Mouse (Mus musculus) liver, embryonic 14.5 days (tissue): ENCODE results near the gene Jhy. TPM values are rescaled to one million over a fixed set of nuclear protein-coding genes. Genes with fewer than 3 reads are reported as not detected.

Source experiments
- ATAC-seq: fragments of 200-750 bp; cut with Nextera tagmentation; 2 replicates; pipeline ENCODE4 v1.8.0; 2017; ENCODE audit warnings: moderate number of reproducible peaks, mild to moderate bottlenecking, moderate library complexity; ENCODE audit not compliant: insufficient read depth
- DNase-seq, 3 experiments: peaks; one replicate each; pipeline ENCODE4 v3.0.0-alpha.2; 2012 to 2013; ENCODE audit warnings: low read depth in 3 of 3, low spot score in 3 of 3
- H3K27ac ChIP-seq: fragments of 300-500 bp; sonication (generic); 2 replicates; pipeline ENCODE4 v1.5.1; 2014; ENCODE audit warnings: moderate library complexity, mild to moderate bottlenecking, control low read depth, inconsistent platforms
- H3K27me3 ChIP-seq: fragments of 300-500 bp; sonication (generic); 2 replicates; pipeline ENCODE4 v1.6.1; 2014; ENCODE audit warnings: mild to moderate bottlenecking, low read length, moderate library complexity; ENCODE audit not compliant: control insufficient read depth, insufficient read depth
- H3K36me3 ChIP-seq: fragments of 300-500 bp; sonication (generic); replicated peaks from 2 replicates; pipeline ENCODE4 v1.6.1; 2014; ENCODE audit warnings: low read depth; ENCODE audit not compliant: control insufficient read depth, insufficient read depth
- H3K4me1 ChIP-seq, 2 experiments: fragments of 200-500 bp in 1 of 2; fragments of 300-500 bp in 1 of 2; sonication (generic) in 1 of 2; replicated peaks; 2 replicates each; pipeline ENCODE4 v1.6.1; 2012 to 2014; ENCODE audit warnings: antibody characterized with exemption in 1 of 2, inconsistent platforms in 1 of 2, low read length in 1 of 2; ENCODE audit not compliant: control insufficient read depth in 2 of 2, insufficient read depth in 2 of 2
- H3K4me2 ChIP-seq: fragments of 300-500 bp; sonication (generic); 2 replicates; pipeline ENCODE4 v1.6.1; 2014; ENCODE audit warnings: low read depth, mild to moderate bottlenecking, control low read depth, moderate library complexity
- H3K4me3 ChIP-seq, 2 experiments: fragments of 200-500 bp in 1 of 2; fragments of 300-500 bp in 1 of 2; sonication (generic) in 1 of 2; 2 replicates each; pipeline ENCODE4 v1.5.1; 2012 to 2014; ENCODE audit warnings: low read depth in 2 of 2, low read length in 2 of 2, mild to moderate bottlenecking in 2 of 2, control low read depth in 1 of 2, inconsistent platforms in 1 of 2, moderate library complexity in 1 of 2; ENCODE audit not compliant: insufficient read depth in 1 of 2
- H3K9ac ChIP-seq: fragments of 300-500 bp; sonication (generic); replicated peaks from 2 replicates; pipeline ENCODE4 v1.6.1; 2014; ENCODE audit warnings: mild to moderate bottlenecking, control low read depth, moderate library complexity
- H3K9me3 ChIP-seq: fragments of 300-500 bp; sonication (generic); 2 replicates; pipeline ENCODE4 v1.6.1; 2016; ENCODE audit warnings: low read length, mixed read lengths; ENCODE audit not compliant: control insufficient read depth
- CTCF ChIP-seq: IDR thresholded peaks from 2 replicates; pipeline ENCODE4 v1.5.1; 2016; ENCODE audit warnings: antibody characterized with exemption, low read depth, control low read depth
- EP300 ChIP-seq: IDR thresholded peaks from 2 replicates; pipeline ENCODE4 v1.6.1; 2016; ENCODE audit warnings: antibody characterized with exemption, low read depth
- WGBS: fragments of 180-500 bp; shearing (Covaris S2); extraction: QIAGEN DNeasy Blood & Tissue Kit; methylation state at CpG from one replicate; pipeline ENCODE4 v1.1.7; 2014; ENCODE audit not compliant: insufficient replicate concordance; 5-methylcytosine and 5-hydroxymethylcytosine counted together
- polyA plus RNA-seq, 2 experiments: library from polyadenylated mRNA; depleted of rRNA in 1 of 2; stranded (reverse) in 1 of 2; unstranded in 1 of 2; fragments of >200 nt; fragmentation: Nextera tagmentation in 1 of 2; extraction: Ambion mirVana in 1 of 2; gene quantifications; 2 replicates each; pipeline versions ENCODE4 v1.2.1 to v1.2.3; 2012 to 2014

The Jhy gene
- polyA plus RNA-seq, 2 experiments = 0.04 to 0.08 TPM

- H3K9ac ChIP-seq = no peak overlapping the region
- TF ChIP-seq EP300 (no peak), CTCF (no peak)
- DNase-seq (no peak), ATAC-seq (no peak)
- WGBS = 53% methylated on average over 7 of the region's 7 CpGs
- no peaks in the 10 kb centered on the region for H3K36me3 ChIP-seq
- no peaks in the 10 kb centered on the region for H3K9me3 ChIP-seq
- H3K27ac ChIP-seq = no peak overlapping the region
- no peaks in the 10 kb centered on the region for H3K27me3 ChIP-seq
- no peak overlapping the region for H3K4me3 ChIP-seq
- H3K4me2 ChIP-seq = no peak overlapping the region
- no peaks in the 10 kb centered on the region for H3K4me1 ChIP-seq
Measured at GRCm38 (mm10) chr9:40997116-40997779, 33.3 kb upstream of the Jhy start.

- Histone ChIP-seq H3K4me3 (no peak overlapping the region), H3K27me3 (no peaks in the 10 kb centered on the region), H3K4me2 (no peak overlapping the region), H3K9ac (no peak overlapping the region), H3K36me3 (no peaks in the 10 kb centered on the region), H3K4me1 (no peaks in the 10 kb centered on the region), H3K27ac (no peak overlapping the region), H3K9me3 (no peaks in the 10 kb centered on the region)
- TF ChIP-seq EP300 (no peak), CTCF (no peak)
- ATAC-seq (no peak), DNase-seq (no peak)
- 51% methylated on average over 5 of the region's 5 CpGs for WGBS
Measured at GRCm38 (mm10) chr9:40994075-40994474, 30.2 kb upstream of the Jhy start.

- H3K4me1 ChIP-seq = no peaks in the 10 kb centered on the region
- H3K27me3 ChIP-seq = no peaks in the 10 kb centered on the region
- no peak overlapping the region for H3K4me2 ChIP-seq
- no peak overlapping the region for H3K27ac ChIP-seq
- no peak for TF ChIP-seq EP300
- TF ChIP-seq CTCF = no peak
- ATAC-seq (no peak), DNase-seq (no peak)
- no peak overlapping the region for H3K4me3 ChIP-seq
- 77% methylated on average over 6 of the region's 6 CpGs for WGBS
- no peaks in the 10 kb centered on the region for H3K9me3 ChIP-seq
- H3K36me3 ChIP-seq = no peaks in the 10 kb centered on the region
- no peak overlapping the region for H3K9ac ChIP-seq
Measured at GRCm38 (mm10) chr9:40991511-40991910, 27.6 kb upstream of the Jhy start.

DNA sequence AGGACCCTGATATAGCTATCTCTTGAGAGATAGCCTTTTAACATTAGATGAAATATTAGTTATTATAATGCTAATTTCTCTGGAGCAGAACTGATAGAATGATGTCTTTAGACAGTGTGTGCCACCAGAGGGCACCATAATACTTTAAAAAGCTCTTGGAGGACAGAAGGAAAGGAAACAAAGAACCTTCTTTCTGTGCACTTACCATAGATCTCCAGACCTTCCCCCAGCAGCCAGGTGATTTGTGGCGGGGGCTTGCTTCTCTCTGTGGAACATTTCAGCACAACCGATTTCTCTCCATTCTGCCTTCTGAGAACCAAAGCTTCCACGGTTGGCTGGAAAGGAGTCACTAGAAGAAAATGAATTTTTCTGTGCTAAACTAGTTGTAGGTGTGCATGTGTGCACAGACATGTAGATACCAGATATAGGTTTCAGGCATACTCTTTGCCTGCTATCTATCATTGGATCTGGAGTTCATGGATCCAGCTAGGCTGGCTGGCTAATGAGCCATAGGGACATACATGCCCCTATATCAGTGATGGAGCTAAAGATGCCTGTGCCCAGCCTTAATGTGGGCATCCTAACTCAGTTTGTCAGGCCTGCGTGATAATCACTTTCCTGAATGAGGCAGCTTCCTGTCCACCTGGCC is 26.1 kb upstream of the Jhy start:
- no peak overlapping the region for H3K9ac ChIP-seq
- TF ChIP-seq CTCF = peak; percentile 29; the same call in 1 of the 2 replicates
- TF ChIP-seq EP300 = no peak
- 26% methylated on average over 4 of the region's 4 CpGs for WGBS
- H3K4me3 ChIP-seq = no peak overlapping the region
- H3K4me2 ChIP-seq = no peak overlapping the region
- ATAC-seq (no peak), DNase-seq (peak; percentile 7 to 16 (median 10))
- H3K4me1 ChIP-seq = no peaks in the 10 kb centered on the region
- H3K9me3 ChIP-seq = no peaks in the 10 kb centered on the region
- H3K27me3 ChIP-seq = no peaks in the 10 kb centered on the region
- H3K27ac ChIP-seq = no peak overlapping the region
- H3K36me3 ChIP-seq = no peaks in the 10 kb centered on the region

DNA sequence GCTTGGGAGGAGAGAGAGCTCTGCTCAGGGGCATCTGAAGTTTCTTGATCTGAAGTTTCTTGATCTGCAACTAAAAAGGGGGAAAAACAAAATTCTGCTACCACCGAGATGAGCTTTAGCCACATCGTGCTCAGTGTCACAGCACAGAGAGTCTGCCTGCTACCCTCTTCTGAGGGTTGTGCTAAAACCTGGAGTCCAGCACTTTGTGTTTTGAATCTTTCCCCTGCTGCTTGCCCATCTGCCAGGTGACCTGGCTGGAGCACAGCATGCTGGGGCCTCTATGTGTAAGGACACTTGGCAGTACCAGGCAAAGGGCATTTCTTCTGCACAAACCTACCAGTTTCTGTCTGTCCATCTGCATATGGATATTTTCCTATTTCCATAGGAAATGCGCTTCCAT is 20.4 kb upstream of the Jhy start:
- H3K4me1 ChIP-seq = no peaks in the 10 kb centered on the region
- 47% methylated on average over 3 of the region's 3 CpGs for WGBS
- TF ChIP-seq EP300 (no peak), CTCF (no peak)
- no peaks in the 10 kb centered on the region for H3K36me3 ChIP-seq
- no peak overlapping the region for H3K27ac ChIP-seq
- DNase-seq = no peak
- no peak overlapping the region for H3K9ac ChIP-seq
- no peaks in the 10 kb centered on the region for H3K9me3 ChIP-seq
- H3K27me3 ChIP-seq = no peaks in the 10 kb centered on the region
- H3K4me2 ChIP-seq = no peak overlapping the region
- no peak for ATAC-seq
- no peak overlapping the region for H3K4me3 ChIP-seq
